Mouse (Mus musculus) ES-E14 (cell line): ENCODE measurements at regions not wholly inside any gene's neighbourhood (a gene's known extent, or its start where the extent isn't known, plus 50 kb on each side); places are given as distances from the start of the nearest gene placed in this dataset.

Source experiments
- CHD2 ChIP-seq: IDR thresholded peaks from 2 replicates; pipeline ENCODE4 v1.6.1; 2014; ENCODE audit warnings: mild to moderate bottlenecking, low read depth, low read length, inconsistent platforms
- ZC3H11A ChIP-seq: IDR thresholded peaks from 2 replicates; pipeline ENCODE4 v1.6.1; 2012; ENCODE audit warnings: low read depth, mild to moderate bottlenecking, inconsistent platforms, low read length, borderline replicate concordance

DNA sequence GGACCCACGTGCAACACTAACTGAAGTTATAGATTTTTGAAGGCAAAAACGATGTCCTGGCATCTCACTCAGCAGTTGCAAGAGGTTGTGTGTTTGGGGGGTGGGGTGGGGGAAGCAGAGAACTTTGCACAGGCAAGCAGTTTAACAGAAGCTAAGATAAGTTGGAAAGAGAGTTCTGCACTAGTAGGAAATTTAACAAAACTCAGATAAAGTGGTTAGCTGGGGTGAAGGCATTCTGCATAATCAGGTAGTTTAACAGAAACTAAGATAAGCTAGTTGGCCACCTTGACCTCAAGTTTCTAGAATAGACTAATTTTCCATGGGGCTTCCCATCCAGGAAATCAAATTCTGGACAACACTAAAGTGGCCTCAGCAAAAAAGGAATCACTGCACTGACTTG lies 1672.6 kb downstream of the Diaph2 start:
- no peak for TF ChIP-seq ZC3H11A
- TF ChIP-seq CHD2, result no peak
